Mouse (Mus musculus): ENCODE data around the gene Gtf2i. TPM values are rescaled to one million over a fixed set of nuclear protein-coding genes. Genes with fewer than 3 reads are reported as not detected.
"Not testable (repeated sequence)": the region's sequence is repeated elsewhere in the genome, so short reads cannot be mapped to it uniquely, and the experiment has no call there.

Gtf2i gene
- total and polyA plus RNA-seq, 3 experiments = 55.7 to 220 (median 176) TPM

- Histone ChIP-seq H3K27me3 (ENCODE audit: insufficient read depth, low read length) (peaks cover 7% of the 10 kb centered on the region; the same call in 1 of the 2 replicates), H3K4me1 (ENCODE audit: insufficient read depth, low read depth, low read length) (peaks cover 10% of the 10 kb centered on the region; the same call in 1 of the 2 replicates), H3K4me3 (ENCODE audit: low read depth, low read length) (no peak overlapping the region), H3K9me3 (replicated peaks) (no peaks in the 10 kb centered on the region), H3K36me3 (replicated peaks) (no peaks in the 10 kb centered on the region)
- TF ChIP-seq GATA1 (IDR thresholded peaks at IDR 0.05; ENCODE audit: borderline replicate concordance, low read length) = no peak
- no peak for TF ChIP-seq POLR2AphosphoS5 (IDR thresholded peaks at IDR 0.05; ENCODE audit: insufficient replicate concordance, low read depth, low read length)
- TF ChIP-seq TAL1 (conservative IDR thresholded peaks at IDR 0.05; ENCODE audit: low read depth, low read length) = no peak
- no peak for TF ChIP-seq GATA2 (IDR thresholded peaks at IDR 0.05; ENCODE audit: borderline replicate concordance, low read depth, low read length)
- no peak for TF ChIP-seq CTCF (IDR thresholded peaks at IDR 0.05; ENCODE audit: low read depth, low read length)
- DNase-seq (ENCODE audit: low spot score) (no peak), ATAC-seq (ENCODE audit: extremely low read depth, insufficient number of reproducible peaks, low FRiP score, poor library complexity, severe bottlenecking) (no peak)
These were observed 25.6 kb upstream of the Gtf2i start for GRCm38 (mm10) chr5:134340101-134340522.

- not testable (repeated sequence) for H3K4me3 ChIP-seq (ENCODE audit: low read depth, low read length); ATAC-seq (ENCODE audit: extremely low read depth, insufficient number of reproducible peaks, low FRiP score, poor library complexity, severe bottlenecking); H3K9me3 ChIP-seq (replicated peaks)
These were observed 22.5 kb upstream of the Gtf2i start for GRCm38 (mm10) chr5:134337012-134337411.

GRCm38 (mm10) chr5:134332743-134333142, 18.2 kb upstream of the Gtf2i start:
- Histone ChIP-seq H3K4me3 (ENCODE audit: low read depth, low read length) (no peak overlapping the region), H3K4me1 (ENCODE audit: insufficient read depth, low read depth, low read length) (no peaks in the 10 kb centered on the region), H3K27me3 (ENCODE audit: insufficient read depth, low read length) (peaks cover 10% of the 10 kb centered on the region), H3K36me3 (replicated peaks) (no peaks in the 10 kb centered on the region), H3K9me3 (replicated peaks) (no peaks in the 10 kb centered on the region)
- no peak for DNase-seq (ENCODE audit: low spot score)
- no peak for ATAC-seq (ENCODE audit: extremely low read depth, insufficient number of reproducible peaks, low FRiP score, poor library complexity, severe bottlenecking)
- TF ChIP-seq TAL1 (conservative IDR thresholded peaks at IDR 0.05; ENCODE audit: low read depth, low read length) (no peak), GATA1 (IDR thresholded peaks at IDR 0.05; ENCODE audit: borderline replicate concordance, low read length) (no peak), POLR2AphosphoS5 (IDR thresholded peaks at IDR 0.05; ENCODE audit: insufficient replicate concordance, low read depth, low read length) (no peak), CTCF (IDR thresholded peaks at IDR 0.05; ENCODE audit: low read depth, low read length) (no peak), GATA2 (IDR thresholded peaks at IDR 0.05; ENCODE audit: borderline replicate concordance, low read depth, low read length) (no peak)

More at GRCm38 (mm10) chr5:134337012-134337411, 22.5 kb upstream of the Gtf2i start:
- H3K27me3 ChIP-seq (ENCODE audit: insufficient read depth, low read length) = peaks cover 17% of the 10 kb centered on the region
- not testable (repeated sequence) for DNase-seq (ENCODE audit: low spot score); H3K4me1 ChIP-seq (ENCODE audit: insufficient read depth, low read depth, low read length); H3K36me3 ChIP-seq (replicated peaks)

- Histone ChIP-seq H3K4me3 (ENCODE audit: low read depth, low read length) (no peak overlapping the region), H3K9me3 (replicated peaks) (no peaks in the 10 kb centered on the region), H3K36me3 (replicated peaks) (no peaks in the 10 kb centered on the region), H3K4me1 (ENCODE audit: insufficient read depth, low read depth, low read length) (peaks cover 14% of the 10 kb centered on the region), H3K27me3 (ENCODE audit: insufficient read depth, low read length) (peaks cover 10% of the 10 kb centered on the region)
- DNase-seq (ENCODE audit: low spot score) (no peak), ATAC-seq (ENCODE audit: extremely low read depth, insufficient number of reproducible peaks, low FRiP score, poor library complexity, severe bottlenecking) (no peak)
- TF ChIP-seq GATA2 (IDR thresholded peaks at IDR 0.05; ENCODE audit: borderline replicate concordance, low read depth, low read length) (no peak), TAL1 (conservative IDR thresholded peaks at IDR 0.05; ENCODE audit: low read depth, low read length) (no peak), CTCF (IDR thresholded peaks at IDR 0.05; ENCODE audit: low read depth, low read length) (no peak), POLR2AphosphoS5 (IDR thresholded peaks at IDR 0.05; ENCODE audit: insufficient replicate concordance, low read depth, low read length) (no peak)
These were observed 15.5 kb upstream of the Gtf2i start for GRCm38 (mm10) chr5:134330082-134330481.

GRCm38 (mm10) chr5:134329311-134329710, 14.8 kb upstream of the Gtf2i start:
- DNase-seq (ENCODE audit: low spot score) (no peak), ATAC-seq (ENCODE audit: extremely low read depth, insufficient number of reproducible peaks, low FRiP score, poor library complexity, severe bottlenecking) (no peak)
- Histone ChIP-seq H3K4me3 (ENCODE audit: low read depth, low read length) (no peak overlapping the region), H3K4me1 (ENCODE audit: insufficient read depth, low read depth, low read length) (peaks cover 14% of the 10 kb centered on the region), H3K36me3 (replicated peaks) (no peaks in the 10 kb centered on the region), H3K9me3 (replicated peaks) (no peaks in the 10 kb centered on the region), H3K27me3 (ENCODE audit: insufficient read depth, low read length) (peaks cover 6% of the 10 kb centered on the region)
- TF ChIP-seq GATA1 (IDR thresholded peaks at IDR 0.05; ENCODE audit: borderline replicate concordance, low read length) (no peak), TAL1 (conservative IDR thresholded peaks at IDR 0.05; ENCODE audit: low read depth, low read length) (no peak), GATA2 (IDR thresholded peaks at IDR 0.05; ENCODE audit: borderline replicate concordance, low read depth, low read length) (no peak), CTCF (IDR thresholded peaks at IDR 0.05; ENCODE audit: low read depth, low read length) (no peak), POLR2AphosphoS5 (IDR thresholded peaks at IDR 0.05; ENCODE audit: insufficient replicate concordance, low read depth, low read length) (no peak)

GRCm38 (mm10) chr5:134328482-134329001, 14.0 kb upstream of the Gtf2i start:
- no peaks in the 10 kb centered on the region for H3K9me3 ChIP-seq (replicated peaks)
- ATAC-seq (ENCODE audit: extremely low read depth, insufficient number of reproducible peaks, low FRiP score, poor library complexity, severe bottlenecking) (no peak), DNase-seq (ENCODE audit: low spot score) (no peak)
- TF ChIP-seq GATA1 (IDR thresholded peaks at IDR 0.05; ENCODE audit: borderline replicate concordance, low read length) (no peak), TAL1 (conservative IDR thresholded peaks at IDR 0.05; ENCODE audit: low read depth, low read length) (no peak), GATA2 (IDR thresholded peaks at IDR 0.05; ENCODE audit: borderline replicate concordance, low read depth, low read length) (no peak), POLR2AphosphoS5 (IDR thresholded peaks at IDR 0.05; ENCODE audit: insufficient replicate concordance, low read depth, low read length) (no peak), CTCF (IDR thresholded peaks at IDR 0.05; ENCODE audit: low read depth, low read length) (no peak)
- peaks cover 14% of the 10 kb centered on the region for H3K4me1 ChIP-seq (ENCODE audit: insufficient read depth, low read depth, low read length)
- peaks cover 3% of the 10 kb centered on the region for H3K27me3 ChIP-seq (ENCODE audit: insufficient read depth, low read length)
- no peaks in the 10 kb centered on the region for H3K36me3 ChIP-seq (replicated peaks)
- H3K4me3 ChIP-seq (ENCODE audit: low read depth, low read length) = no peak overlapping the region
